Mouse (Mus musculus) CD4-positive helper T cell, adult 2 months (primary cell): ENCODE data around the gene Lmod3.

Experiments used
- DNase-seq: peaks from one replicate; pipeline ENCODE4 v3.0.0-alpha.2; 2012; ENCODE audit warnings: low read depth, missing footprints, low spot score

Lmod3 gene

DNA sequence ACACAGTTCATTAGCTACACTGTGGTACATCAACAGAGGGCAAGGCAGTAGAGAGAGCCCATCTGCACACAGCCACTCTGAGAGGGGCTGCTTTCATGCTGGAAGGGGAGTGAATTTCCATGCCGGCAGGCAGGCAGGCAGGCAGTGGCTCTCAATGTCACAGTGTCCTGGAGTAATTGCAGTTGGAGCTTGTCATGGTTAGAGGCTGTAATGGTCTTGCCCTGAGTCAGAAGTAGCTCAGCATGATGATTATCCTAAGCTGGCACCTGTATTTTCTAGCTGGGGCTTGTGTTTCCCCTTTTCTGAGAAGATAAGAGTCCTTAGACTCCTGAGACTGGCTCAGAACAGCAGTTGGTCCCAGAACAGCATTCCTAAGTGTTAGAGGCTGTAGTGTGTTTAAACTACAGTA is 26.5 kb downstream of the Lmod3 start:
- DNase-seq: no peak

DNA sequence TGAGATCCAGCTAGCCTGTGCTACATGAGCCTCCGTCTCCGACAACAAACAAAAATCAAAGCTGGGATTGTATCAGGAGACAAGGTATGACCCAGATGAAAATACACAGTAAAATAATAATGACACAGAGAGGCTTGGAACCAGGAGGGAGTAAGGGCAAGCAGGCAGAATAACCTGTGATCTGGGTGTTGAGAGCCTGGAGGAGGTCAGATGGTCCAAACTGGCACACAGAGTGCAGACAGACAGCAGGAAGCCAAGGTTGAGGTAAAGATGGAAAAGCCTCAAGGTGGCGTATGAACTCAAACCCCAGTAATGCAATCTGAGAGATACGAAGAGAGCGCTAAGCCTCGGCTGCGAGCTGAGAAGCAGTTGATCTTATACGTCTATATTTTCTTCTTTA is 28.1 kb downstream of the Lmod3 start:
- DNase-seq: no peak

DNA sequence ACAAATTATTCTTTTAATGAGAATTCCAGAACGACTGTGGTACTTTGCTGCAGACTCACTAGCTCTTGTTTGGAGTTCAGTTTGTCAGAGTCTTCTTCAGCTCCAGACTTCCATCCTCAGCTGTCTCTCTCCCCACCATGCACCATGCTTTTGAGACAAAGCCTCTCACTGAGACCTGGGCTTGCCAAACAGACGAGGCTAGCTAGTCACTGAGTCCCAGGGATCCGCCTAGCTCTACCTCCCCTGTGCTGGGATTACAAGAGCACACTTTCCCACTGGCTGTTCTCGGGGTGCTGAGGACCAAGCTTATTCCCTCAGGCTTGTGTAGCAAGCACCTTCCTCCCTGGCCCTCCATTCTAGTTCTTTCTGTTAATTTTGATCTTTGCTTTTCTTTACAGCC is 29.0 kb downstream of the Lmod3 start:
- no peak for DNase-seq

DNA sequence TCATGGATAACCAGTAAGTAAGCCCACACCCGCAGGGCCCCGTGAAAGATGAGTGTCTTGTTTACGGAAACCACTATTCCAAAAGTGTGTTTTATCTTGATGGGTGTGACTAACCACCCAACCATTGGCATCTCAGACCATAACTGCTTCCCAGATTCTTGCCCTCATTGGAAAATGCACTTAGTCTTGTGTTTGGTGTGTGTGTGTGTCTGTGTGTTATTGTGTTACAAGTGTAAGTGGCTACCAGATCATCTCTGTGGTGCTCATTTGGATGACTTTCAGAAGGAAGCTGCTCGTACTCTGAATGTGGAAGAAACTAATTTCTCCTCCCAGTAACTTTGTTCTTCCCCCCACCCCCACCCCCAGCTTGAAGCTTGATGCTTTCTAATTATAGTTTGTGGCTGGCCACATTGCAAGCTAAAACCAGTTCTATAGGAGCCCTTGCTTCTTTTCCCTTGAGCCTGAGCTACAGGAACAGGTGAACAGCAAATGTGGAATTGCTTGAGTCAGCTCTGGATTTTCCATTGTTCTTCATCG is 29.6 kb downstream of the Lmod3 start:
- peak; percentile 54 for DNase-seq

DNA sequence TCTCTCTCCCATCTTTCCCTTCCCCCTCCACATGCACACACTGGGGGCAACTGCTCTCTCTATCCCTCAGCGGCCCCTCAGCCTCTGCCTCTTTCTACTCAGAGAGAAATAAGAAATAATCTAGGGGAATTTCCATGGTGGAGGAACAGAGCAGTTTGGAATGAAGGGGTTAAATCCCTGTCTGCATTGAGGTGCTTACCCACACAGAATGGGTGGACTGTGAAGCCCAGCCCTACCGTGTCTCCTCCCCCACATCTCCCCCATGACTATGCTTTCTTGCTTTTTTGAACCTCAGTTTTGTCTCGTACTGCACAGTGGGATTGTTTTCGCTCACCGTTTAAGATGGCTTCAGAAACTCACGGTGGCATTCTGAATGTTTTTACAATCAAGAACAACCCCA is 30.2 kb downstream of the Lmod3 start:
- peak; percentile 35 for DNase-seq

DNA sequence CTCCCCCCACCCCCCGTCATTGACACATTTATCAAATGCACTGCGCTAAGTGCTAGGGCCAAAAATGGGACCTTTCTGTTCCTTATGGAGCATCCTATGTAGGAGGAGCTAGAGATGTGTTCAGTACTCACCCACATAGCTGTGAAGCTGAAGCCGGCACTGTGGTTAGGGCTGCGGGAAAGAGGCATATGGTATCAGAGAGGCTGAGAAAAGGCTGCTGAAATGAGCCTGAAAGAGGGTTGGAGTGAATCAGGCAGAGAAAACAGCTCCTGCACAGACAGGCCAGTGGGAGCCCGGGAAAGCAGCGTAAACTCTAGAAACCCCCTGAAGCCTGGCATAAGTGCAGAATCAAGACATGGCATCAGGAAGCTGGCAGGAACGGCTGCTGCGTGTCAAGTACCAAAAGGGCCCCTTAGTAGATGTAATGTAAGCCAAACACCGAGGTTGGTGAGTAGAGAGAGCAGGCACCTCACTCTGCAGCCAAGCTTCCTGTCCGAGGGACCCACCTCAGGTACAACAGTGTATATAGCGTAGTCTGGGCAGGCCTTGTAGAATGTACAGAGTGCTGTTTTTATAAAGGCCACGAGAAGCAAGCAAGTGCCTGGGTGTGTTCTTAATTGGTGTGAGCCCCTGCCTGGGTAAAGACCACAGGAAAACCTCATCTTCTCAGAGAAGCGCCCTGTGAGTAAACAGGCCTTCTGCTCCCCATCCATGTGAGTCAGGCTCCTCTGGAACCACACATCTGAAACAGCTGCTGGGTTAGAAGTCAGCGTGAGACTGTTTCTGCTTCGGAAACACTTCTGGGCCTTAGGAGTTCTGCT is 31.1 kb downstream of the Lmod3 start:
- peak; percentile 62 for DNase-seq

DNA sequence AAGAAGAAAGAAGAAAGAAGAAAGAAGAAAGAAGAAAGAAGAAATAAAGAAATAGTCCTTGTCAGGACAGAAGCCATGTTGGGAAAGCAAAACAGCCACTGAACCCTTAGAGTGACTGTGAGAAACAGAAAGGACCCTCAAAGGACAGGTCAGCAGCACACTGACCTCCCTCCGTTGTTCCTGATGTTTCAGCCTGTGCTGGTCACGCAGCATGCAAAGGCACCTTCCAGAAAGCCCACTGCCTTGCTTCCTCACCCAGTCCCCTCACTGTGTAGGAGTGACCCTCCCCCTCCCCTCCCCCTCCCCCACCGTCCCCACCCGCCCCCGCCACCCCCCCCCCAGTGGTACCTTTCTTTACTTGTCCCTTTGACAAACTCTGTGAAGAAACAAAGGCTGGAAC is 31.9 kb downstream of the Lmod3 start:
- DNase-seq: no peak

DNA sequence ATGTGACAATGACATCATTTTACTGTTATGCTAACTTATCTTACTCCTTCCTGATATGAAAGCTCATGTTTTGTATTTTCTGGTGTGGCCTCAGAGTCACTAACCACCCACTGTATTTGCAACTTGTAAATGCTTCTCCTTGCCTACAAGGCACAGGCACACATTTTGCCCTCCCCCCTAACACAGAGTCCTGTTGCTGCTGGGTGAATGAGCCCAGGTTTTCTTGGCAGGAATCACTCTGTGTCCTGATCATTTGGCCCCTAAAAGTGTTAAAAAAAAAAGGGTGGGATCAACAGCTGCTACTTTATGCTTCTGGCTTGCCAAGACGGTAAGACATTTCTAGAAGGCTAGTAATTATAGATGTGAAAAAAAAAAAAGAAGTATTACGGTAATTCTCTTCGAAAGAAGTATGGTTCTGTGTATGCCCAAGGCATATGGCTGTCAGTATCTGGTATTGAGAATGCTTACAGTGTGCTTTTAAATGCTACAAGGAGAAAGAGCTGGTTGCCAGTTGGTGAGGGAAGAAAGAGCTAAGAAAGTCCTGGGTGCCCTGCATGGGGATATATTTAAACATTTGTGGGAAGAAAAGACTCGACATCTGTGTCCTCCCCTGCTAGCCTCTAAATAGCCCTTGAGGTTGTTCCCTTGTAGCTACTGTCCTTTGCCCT is 36.3 kb downstream of the Lmod3 start:
- peak; percentile 43 for DNase-seq

DNA sequence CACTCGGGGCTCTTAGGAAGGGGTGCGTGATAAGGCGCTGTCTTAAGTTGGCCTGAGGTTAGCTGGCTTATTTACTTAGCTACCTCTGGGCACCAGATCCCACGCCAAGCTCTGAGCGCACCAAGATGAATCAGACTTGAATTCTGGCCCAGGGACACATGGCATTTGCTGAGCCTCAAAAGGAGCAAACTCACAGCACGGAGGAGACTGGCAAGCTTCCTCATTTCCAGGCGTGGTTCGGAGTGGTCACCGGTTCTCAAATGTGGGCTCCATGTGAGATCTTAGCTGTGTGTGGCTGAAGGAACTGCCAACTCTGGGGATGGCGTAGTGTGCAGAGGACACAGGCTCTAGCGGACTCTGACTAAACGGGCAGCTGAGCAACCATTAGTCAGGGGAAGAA is 40.6 kb downstream of the Lmod3 start:
- peak; percentile 28 for DNase-seq

DNA sequence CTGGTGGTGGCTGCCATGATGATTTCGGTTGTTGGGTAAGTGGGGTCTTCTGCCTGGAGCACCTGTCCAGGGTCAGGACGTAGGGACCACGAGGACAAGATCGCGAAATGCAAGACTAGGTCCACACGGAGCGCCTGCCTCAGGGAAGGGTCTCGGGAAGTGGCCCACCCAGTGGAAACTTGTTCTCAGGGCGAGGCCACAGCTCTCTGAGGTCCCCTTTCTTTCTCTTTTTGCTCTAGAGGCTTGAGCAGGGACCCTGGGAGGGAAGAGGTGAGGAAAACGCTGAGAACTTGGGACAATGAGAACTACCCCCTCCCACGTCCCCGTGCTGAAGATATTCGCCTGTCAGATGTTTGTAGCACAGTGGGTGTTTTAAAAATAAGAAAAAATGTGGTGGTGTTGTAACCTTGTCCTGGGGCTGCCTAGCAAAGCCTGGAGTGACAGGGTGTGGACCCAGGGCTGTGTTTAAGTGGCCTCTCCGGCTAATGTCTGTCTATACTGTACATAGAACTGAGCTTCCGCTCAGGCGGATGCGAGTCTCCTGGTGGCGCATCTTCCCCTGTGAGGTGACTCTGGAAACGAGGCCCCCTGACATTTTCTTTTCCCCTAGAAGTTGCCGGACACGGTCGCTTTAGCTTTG is 41.5 kb downstream of the Lmod3 start:
- DNase-seq: peak; percentile 73

DNA sequence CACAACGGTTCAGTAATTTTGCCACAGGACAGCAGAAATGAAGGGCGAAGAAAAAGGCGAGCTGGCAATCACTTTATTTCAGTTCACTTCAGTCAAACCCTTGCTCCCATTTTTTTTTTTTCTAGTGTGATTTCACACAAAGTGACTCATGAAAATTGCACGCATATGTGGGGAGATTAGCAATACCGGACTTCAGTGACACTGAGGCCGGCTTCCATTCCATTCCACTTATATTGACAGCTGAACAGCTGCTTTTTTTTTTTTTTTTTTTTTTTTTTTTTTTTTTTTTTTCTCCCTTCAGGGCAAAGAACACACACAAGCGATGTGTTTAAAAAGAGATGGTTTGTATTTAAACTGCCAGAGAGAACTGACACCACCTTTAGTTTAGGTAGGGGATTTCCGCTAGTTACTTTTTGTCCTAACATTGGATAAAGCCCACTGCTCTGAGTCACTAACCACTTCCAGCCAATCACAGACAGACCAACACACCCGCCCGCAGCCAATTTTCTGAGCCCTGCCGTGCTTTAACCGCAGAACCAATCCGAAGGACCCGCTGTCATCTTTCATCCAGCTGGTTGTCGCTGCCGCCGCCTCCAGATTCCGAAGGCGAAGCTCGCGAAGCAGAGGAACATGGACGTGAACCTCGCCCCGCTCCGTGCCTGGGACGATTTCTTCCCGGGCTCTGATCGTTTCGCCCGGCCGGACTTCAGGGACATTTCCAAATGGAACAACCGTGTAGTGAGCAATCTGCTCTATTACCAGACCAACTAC is 42.2 kb downstream of the Lmod3 start, which contains the start of gene Arl6ip5:
Gene Arl6ip5 (plus strand): TSS at position 499 of the 771 bp plus-strand sequence.
- peak; percentile 95 for DNase-seq

DNA sequence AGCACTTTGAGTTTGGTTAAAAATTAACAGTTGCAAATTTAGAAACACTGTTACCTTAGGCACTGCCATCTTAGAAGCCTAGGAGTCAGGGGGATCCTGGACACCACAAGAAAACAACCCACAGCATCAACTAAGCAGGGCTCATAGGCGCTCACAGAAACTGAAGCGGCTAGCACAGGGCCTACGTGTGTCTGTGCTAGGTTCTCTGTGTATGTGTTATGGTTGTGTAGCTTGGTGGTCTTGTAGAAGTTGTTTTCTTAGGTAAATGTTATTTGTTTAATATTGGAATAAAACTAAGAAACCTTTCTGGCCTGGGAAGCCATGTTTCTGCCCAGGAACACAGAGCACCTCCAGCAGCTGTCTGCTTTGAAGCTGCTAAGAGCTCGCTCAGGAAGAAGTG is 42.8 kb downstream of the Lmod3 start:
- no peak for DNase-seq

DNA sequence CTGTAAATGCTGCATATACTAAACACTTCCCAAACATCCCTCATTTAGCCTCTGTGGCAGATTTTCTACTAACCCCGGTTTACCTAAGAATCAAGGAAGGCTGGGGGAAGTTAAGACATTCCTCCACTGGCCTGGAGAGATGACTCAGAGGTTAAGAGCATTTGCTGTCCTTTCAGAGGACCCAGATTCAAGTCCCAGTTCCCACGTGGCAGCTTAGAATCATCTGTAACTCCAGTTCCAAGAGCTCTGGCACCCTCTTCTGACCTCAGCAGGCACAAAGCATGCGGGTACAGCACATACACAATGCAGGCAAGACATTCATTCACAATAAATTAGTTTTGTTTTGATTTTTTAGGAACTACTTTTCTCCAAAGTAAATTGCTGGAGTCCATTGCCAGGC is 43.4 kb downstream of the Lmod3 start:
- no peak for DNase-seq

DNA sequence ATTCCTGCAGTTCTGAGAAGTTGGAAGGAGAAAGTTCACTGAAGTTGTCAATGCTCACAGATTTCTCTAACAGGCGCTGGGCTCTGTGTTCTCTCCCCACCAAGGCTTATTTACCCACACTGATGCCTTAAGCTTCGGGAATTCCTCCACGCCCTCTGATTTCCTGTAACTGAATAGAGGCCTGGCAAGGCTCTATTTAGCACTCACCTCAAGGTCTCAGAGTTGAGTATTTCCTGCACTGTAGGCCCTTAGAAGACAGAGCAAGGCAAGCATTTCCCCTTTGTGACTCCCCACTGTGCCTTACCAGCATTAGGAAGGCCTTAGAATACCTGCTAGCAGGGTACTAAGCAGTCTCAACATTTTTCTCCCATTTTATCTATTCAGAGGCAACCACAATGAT is 44.2 kb downstream of the Lmod3 start:
- DNase-seq: peak; percentile 44

DNA sequence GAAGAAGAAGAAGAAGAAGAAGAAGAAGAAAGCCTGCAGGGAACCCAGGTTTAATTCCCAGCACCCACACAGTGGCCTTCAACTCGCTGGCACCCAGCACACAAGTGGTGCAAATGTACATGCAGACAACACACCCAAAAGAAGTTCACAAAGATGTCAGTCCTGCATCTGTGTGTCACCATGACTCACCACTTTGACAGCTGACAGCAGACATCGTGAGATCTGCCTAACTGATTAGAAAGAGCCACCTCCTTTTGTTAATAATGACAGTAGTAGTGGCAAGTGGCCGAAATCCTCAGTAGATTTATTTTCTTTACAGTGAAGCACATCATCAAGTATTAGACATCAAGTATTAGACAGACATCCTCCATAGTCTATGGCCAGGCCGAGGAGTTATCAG is 45.5 kb downstream of the Lmod3 start:
- no peak for DNase-seq

DNA sequence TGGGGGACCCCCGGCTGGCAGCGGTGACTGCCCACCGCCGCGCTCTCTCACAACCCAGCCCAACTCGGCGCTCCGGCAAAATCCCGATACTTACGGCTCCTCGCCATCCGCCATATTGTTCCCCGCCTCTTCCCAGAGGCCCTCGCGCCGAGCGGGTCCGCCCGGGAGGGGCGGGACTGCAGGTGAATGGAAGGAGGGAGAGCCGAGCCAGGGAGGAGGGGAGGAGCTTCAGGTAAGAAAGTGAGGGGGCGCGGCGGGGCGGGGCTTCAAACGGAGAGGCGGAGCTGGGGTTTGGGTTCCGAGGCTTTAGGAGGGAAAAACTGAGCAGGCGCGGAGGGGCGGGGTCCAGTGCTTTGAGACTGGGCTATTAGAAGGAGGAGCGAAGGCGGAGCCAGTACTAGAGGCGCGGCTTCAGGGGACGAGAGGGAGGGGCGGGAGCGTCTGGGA is 47.1 kb downstream of the Lmod3 start, which contains the start of gene Uba3:
Gene Uba3 (minus strand): TSS at position 209 of the 447 bp plus-strand sequence.
- DNase-seq: peak; percentile 99

DNA sequence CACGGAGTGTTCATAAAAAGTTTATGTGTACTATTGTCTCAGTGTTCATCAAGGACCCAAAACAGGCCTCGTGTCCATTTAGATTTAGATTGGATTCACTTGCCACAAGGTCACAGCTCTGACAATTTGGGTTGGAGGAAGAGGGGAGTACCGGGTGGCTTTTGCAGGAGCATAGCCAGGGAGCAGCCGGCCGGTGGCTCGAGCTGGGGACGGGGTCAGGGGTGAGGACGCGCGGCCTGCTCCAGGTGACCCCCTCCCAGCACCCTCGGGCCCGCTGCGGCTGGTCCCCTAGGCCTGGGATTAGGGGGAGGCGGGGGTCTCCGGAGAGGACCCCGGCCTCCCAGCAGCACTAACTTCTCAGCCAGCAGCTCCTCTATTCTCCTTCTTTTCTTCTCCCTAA is 47.6 kb downstream of the Lmod3 start:
- peak; percentile 27 for DNase-seq

DNA sequence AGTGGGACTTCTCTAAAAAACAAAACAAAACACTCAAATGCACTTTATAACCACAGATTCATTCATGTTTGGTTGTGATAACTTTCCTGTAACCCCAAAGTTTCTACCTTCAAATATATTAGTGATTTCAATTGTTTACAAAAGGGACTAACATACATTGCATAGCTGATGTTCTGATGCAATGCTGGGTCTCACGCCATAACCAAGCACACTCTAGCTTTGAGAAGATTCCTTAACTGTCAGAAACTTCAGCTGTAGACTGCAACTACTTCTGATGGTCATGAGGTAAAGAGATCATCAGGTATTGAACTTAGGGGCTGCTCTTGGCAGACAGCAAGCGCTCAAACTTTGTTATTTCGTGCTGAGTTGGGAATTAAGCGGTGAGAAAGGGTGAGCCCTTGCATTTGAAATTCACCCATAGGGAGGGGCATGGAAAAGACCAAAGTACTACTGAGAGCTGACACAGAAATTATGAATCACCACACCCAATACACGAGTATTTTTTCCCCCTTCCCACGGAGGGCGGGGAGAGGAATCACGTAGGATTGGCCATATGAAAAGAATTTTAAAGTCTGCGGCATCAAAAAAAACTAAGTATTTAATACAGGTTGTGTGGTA is 48.2 kb downstream of the Lmod3 start:
- DNase-seq: no peak

DNA sequence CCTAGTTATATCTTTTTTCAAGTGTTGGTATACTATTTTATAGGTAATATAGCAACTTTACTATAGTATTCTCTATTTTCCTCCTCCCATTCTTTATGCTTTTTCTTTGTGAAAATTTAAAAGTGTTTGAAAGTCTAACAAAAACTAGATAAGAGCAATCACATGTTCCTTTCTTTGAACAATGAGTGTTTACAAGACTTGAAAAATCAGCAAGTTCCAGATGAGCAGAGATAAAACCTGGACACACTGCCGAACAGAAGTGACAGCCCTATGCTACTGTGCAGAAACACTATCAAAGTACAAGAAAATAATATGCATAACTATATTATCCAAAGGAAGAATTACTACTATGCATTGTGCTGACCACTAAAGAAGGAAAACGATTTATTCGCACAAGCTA is 50.1 kb downstream of the Lmod3 start:
- DNase-seq: no peak

DNA sequence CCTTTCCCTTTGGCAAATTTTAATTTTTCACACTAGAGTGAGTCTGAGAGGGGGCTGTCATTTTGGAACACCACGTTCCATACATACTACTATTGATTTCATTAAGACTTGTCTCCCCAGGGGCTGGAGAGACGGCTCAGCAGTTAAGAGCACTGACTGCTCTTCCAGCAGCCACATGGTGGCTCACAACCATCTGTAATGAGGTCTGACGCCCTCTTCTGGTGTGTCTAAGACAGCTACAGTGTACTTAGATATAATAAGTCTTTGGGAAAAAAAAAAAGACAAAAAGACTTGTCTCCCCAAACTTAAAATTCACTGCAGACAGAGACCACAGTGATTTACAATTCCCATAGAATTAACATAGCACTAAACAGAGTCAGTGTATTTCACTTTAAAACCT is 52.1 kb downstream of the Lmod3 start:
- DNase-seq: no peak
